Mouse (Mus musculus) hindbrain, embryonic 16.5 days (tissue): ENCODE data around the gene Dst. TPM values are rescaled to one million over a fixed set of nuclear protein-coding genes. Genes with fewer than 3 reads are reported as not detected.

Experiments
- ATAC-seq: fragments of 200-750 bp; cut with Nextera tagmentation; 2 replicates; pipeline ENCODE4 v1.8.0; 2017; ENCODE audit warnings: moderate TSS enrichment, moderate library complexity
- H3K27ac ChIP-seq: fragments of 300-500 bp; sonication (generic); 2 replicates; pipeline ENCODE4 v1.5.1; 2014; ENCODE audit warnings: low read depth, mild to moderate bottlenecking, control low read depth, low read length, moderate library complexity
- H3K27me3 ChIP-seq: fragments of 300-500 bp; sonication (generic); replicated peaks from 2 replicates; pipeline ENCODE4 v1.6.1; 2014; ENCODE audit warnings: low read length; ENCODE audit not compliant: control insufficient read depth, insufficient read depth
- H3K36me3 ChIP-seq: fragments of 300-500 bp; sonication (generic); 2 replicates; pipeline ENCODE4 v1.6.1; 2014; ENCODE audit warnings: mild to moderate bottlenecking, low read length, moderate library complexity, mixed read lengths; ENCODE audit not compliant: control insufficient read depth, insufficient read depth
- H3K4me1 ChIP-seq: fragments of 300-500 bp; sonication (generic); 2 replicates; pipeline ENCODE4 v1.6.1; 2014; ENCODE audit warnings: low read depth, low read length; ENCODE audit not compliant: control insufficient read depth, insufficient read depth
- H3K4me2 ChIP-seq: fragments of 300-500 bp; sonication (generic); 2 replicates; pipeline ENCODE4 v1.6.1; 2014; ENCODE audit warnings: mild to moderate bottlenecking, low read length, control low read depth, moderate library complexity
- H3K4me3 ChIP-seq: fragments of 300-500 bp; sonication (generic); 2 replicates; pipeline ENCODE4 v1.5.1; 2014; ENCODE audit warnings: mild to moderate bottlenecking, low read length, control low read depth, moderate library complexity
- H3K9ac ChIP-seq: fragments of 300-500 bp; sonication (generic); 2 replicates; pipeline ENCODE4 v1.6.1; 2014; ENCODE audit warnings: low read depth, mild to moderate bottlenecking, control low read depth, low read length, moderate library complexity
- H3K9me3 ChIP-seq: fragments of 300-500 bp; sonication (generic); 2 replicates; pipeline ENCODE4 v1.6.1; 2014; ENCODE audit warnings: mild to moderate bottlenecking, low read length, moderate library complexity; ENCODE audit not compliant: control insufficient read depth
- WGBS: fragments of 180-500 bp; shearing (Covaris S2); extraction: QIAGEN DNeasy Blood & Tissue Kit; methylation state at CpG from one replicate; pipeline ENCODE4 v1.1.7; 2014; 5-methylcytosine and 5-hydroxymethylcytosine counted together
- polyA plus RNA-seq: library from polyadenylated mRNA; unstranded; fragments of >200 nt; fragmentation: Nextera tagmentation; extraction: Ambion mirVana; gene quantifications from 2 replicates; pipeline ENCODE4 v1.2.1, GENCODE M21; 2015

The Dst gene
- polyA plus RNA-seq, 1 experiment from 2014 or later: 38.3 TPM

DNA sequence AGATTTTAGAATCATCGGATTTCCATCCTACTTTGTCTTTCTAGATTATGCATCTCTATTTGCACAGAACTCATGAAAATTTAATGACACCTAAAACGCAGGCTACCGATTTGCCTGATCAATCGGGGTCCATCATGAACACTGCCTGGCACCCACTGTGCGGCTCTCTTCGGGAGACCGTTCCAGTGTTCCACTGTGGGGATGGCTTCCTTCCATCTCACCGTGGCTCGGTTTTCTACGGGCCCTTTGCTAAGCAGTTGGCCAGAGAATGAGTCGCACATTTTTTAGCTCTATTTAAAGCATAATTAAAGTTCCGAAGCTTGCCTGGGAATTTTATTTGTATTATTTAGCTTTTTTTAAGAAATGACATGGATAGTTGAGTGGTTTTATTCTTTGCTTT lies 72.4 kb downstream of the Dst start:
- H3K27ac ChIP-seq: no peak overlapping the region
- no peak overlapping the region for H3K4me3 ChIP-seq
- WGBS: 63% methylated on average over 12 of the region's 12 CpGs
- H3K4me2 ChIP-seq: no peak overlapping the region
- H3K27me3 ChIP-seq: no peaks in the 10 kb centered on the region
- no peak overlapping the region for H3K9ac ChIP-seq
- H3K9me3 ChIP-seq: no peaks in the 10 kb centered on the region
- H3K36me3 ChIP-seq: no peaks in the 10 kb centered on the region
- no peaks in the 10 kb centered on the region for H3K4me1 ChIP-seq
- ATAC-seq: no peak

DNA sequence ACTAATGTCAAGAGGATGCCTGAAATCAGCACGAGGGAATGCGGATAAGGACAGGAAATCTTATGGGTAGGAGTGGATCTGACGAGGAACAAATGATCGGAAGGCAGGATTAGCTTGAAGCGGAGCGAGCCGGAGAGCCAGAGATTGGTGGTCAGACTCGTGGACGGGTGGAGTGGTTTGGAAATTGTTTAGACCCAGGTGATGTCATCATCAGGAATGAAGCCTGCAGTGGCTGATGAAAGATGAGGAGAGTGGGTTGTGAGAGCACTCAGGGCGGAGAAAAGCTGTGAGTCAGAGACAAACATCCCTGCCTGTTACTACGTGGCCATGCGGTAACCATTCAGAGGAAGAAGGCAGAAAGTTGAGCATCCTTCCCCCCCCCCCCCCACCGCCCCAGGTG lies 81.6 kb downstream of the Dst start:
- Histone ChIP-seq H3K4me1 (no peaks in the 10 kb centered on the region), H3K9me3 (peaks cover 3% of the 10 kb centered on the region; the same call in 1 of the 2 replicates), H3K4me3 (no peak overlapping the region), H3K27me3 (no peaks in the 10 kb centered on the region), H3K4me2 (no peak overlapping the region), H3K36me3 (no peaks in the 10 kb centered on the region), H3K27ac (no peak overlapping the region), H3K9ac (no peak overlapping the region)
- WGBS: 93% methylated on average over 13 of the region's 13 CpGs
- ATAC-seq: peak; percentile 9; the same call in 1 of the 2 replicates

DNA sequence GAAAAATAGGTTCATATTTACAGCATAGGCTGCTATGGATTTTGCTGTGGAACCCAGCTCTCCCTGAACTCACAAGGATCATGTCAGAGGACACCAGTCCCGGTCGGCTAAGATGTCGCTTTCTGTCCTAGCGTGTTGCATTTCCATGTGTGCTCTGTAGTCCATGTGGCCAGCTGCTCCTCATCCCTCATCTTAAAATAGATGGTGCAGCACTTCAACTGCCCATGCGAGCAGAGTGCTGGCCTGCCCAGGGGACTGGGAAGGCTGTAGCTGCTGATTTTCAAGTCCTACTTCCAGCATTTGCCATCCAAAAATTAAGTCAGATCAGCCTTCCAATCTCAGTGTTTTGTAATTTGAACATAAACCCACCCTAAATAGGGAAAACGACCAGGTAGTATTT lies 83.0 kb downstream of the Dst start:
- Histone ChIP-seq H3K4me1 (no peaks in the 10 kb centered on the region), H3K4me2 (no peak overlapping the region), H3K9me3 (peaks cover 1% of the 10 kb centered on the region; the same call in 1 of the 2 replicates), H3K27me3 (no peaks in the 10 kb centered on the region), H3K27ac (no peak overlapping the region), H3K9ac (no peak overlapping the region), H3K36me3 (no peaks in the 10 kb centered on the region), H3K4me3 (no peak overlapping the region)
- 85% methylated on average over 6 of the region's 6 CpGs for whole genome bisulfite sequencing
- no peak for ATAC-seq

DNA sequence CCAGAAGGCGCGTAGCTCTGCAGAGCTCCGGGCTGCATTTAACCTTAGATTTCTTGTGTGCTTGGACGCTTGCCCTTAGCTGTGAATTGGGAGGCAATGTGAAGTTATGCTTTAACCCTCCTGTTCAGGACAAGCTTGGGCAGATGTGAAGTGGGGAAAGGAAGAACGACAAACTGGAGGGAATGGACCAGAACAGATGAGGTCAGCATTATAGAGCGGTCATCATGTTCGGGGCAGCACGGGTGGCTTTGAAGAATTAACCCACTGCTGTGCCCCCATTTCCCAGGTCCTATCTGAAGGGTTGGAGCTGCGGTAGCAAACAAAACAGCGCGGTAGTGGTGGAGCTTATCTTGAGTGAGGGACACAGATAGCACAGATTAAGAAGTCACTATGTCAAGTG lies 84.8 kb downstream of the Dst start:
- Histone ChIP-seq H3K4me2 (no peak overlapping the region), H3K27me3 (no peaks in the 10 kb centered on the region), H3K9me3 (no peaks in the 10 kb centered on the region), H3K36me3 (no peaks in the 10 kb centered on the region), H3K9ac (no peak overlapping the region), H3K27ac (no peak overlapping the region), H3K4me3 (no peak overlapping the region), H3K4me1 (no peaks in the 10 kb centered on the region)
- WGBS: 88% methylated on average over 11 of the region's 11 CpGs
- no peak for ATAC-seq

DNA sequence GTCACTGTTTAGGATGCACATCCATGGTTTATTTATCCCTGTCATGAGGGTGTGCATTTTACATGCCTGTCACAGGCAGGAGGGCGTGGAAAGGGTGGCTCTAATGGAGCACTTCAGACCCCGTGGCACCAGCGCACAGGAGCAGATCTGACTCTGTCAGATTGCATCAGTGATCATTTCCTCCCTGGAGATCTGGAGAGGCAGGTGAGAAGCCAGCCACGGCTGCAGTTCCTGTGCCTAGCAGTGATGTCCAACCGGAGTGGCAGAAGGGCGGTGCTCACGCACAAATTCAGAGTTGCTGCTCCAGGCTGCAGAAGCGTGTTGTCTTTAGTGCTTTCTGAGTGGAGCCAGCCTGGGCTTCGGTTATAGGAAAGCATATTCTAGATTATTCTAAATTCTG lies 86.2 kb downstream of the Dst start:
- no peak for ATAC-seq
- Histone ChIP-seq H3K4me3 (no peak overlapping the region), H3K9me3 (no peaks in the 10 kb centered on the region), H3K27ac (no peak overlapping the region), H3K36me3 (no peaks in the 10 kb centered on the region), H3K4me1 (no peaks in the 10 kb centered on the region), H3K27me3 (no peaks in the 10 kb centered on the region), H3K4me2 (no peak overlapping the region), H3K9ac (no peak overlapping the region)
- WGBS: 66% methylated on average over 9 of the region's 9 CpGs

DNA sequence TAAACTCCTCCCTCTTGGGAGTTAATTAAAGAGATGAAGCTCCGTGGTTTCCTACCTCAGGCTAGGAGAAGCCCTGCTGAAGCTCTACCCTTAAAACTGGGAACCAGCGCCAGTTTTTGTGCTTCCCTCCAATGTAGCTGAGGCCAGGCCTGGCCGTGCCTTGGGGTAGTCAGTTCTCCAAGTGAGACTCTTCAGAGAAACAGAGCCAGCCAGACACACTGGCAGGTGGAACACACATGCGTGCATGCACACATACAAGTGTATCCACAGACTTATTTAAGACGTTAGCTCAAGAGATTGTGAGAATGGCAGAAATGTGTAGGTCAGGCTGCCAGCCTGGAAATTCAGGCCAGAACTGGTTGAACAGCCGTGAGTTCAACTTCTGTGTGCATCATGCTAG lies 87.4 kb downstream of the Dst start:
- Histone ChIP-seq H3K9ac (no peak overlapping the region), H3K4me2 (no peak overlapping the region), H3K4me3 (no peak overlapping the region), H3K4me1 (no peaks in the 10 kb centered on the region), H3K27me3 (no peaks in the 10 kb centered on the region), H3K27ac (no peak overlapping the region), H3K9me3 (no peaks in the 10 kb centered on the region), H3K36me3 (no peaks in the 10 kb centered on the region)
- ATAC-seq: no peak
- WGBS: 91% methylated on average over 6 of the region's 6 CpGs

DNA sequence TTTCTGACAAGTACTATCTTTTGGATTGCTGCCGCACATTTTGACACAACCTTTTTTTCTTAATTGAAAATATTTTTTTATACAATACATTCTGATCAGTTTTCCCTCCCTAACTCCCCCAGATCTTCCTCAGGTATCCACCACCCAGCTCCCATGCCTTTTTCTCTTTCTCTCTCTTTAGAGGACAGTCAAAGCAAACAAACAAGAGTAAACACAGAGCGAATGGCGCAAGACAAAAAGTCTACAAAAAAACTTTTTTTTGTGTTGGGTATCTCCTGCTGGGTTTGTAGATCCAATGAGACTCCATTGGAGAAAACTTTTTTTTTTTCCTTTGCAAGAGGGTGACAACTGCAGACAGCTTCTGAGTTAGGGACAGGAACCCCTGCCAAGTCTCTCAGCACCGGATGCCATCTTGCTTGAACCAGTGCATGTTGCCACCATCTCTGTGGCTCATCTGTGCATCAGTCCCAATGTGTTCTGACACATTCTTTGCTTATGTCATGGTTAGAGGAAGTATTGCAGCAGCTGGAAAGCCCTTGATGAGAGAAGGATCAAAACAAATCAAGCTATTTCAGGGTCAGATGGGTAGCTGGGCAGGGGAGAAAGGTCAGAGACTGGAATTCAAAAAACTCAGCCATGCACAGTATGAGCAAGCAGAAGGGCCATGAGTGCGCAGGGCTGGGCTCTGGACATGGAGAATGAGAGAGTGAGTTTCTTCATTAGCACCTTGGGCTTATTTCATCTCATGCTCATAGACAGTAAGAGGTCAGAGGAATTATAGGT lies 88.3 kb downstream of the Dst start:
- Histone ChIP-seq H3K27ac (no peak overlapping the region), H3K27me3 (no peaks in the 10 kb centered on the region), H3K36me3 (no peaks in the 10 kb centered on the region), H3K4me1 (no peaks in the 10 kb centered on the region), H3K4me2 (no peak overlapping the region), H3K9me3 (no peaks in the 10 kb centered on the region), H3K9ac (no peak overlapping the region), H3K4me3 (no peak overlapping the region)
- ATAC-seq: no peak
- 75% methylated on average over 5 of the region's 5 CpGs for WGBS

DNA sequence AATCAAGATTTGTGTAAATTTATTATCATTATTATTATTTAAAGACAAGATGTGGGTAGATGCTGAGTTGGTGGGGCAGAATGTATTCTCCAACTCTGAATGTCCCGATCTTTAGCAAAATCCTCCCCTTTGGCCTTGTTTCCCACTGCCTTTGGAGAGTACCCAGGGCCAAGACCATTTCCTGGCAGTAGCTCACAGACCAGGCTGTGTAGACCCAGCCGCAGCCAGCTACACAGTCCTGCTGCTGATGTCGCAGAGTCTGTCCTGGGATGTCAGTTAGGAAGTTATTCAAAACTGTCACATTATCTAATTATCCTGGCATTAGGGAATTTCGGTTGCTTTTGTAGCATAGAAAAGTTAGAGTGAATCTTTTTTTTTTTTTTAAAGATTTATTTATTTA lies 94.3 kb downstream of the Dst start:
- WGBS: 87% methylated on average over 4 of the region's 4 CpGs

DNA sequence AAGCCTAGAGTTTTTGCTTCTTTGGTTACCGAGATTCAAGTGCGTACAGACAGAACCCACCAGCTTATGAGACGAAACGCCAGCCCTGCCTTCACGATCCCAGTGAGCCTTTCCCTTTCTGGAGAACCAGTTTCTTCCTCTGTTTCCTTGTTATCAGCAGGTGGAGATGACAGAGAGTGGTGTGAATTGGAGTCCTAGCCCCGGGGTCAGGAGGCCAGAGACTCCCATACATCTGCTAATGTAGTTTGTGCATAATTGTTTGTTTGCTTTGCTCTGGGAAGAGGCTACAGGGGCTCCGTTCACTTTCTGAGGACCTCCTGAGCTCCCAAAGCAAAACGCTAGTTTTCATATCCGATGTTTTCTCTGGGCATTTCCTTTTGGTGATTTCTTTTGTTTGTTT lies 94.9 kb downstream of the Dst start:
- Histone ChIP-seq H3K4me1 (peaks cover 23% of the 10 kb centered on the region), H3K27me3 (no peaks in the 10 kb centered on the region), H3K4me3 (no peak overlapping the region), H3K36me3 (no peaks in the 10 kb centered on the region), H3K27ac (no peak overlapping the region), H3K9me3 (no peaks in the 10 kb centered on the region), H3K9ac (no peak overlapping the region), H3K4me2 (no peak overlapping the region)
- WGBS: 38% methylated on average over 9 of the region's 9 CpGs
- ATAC-seq: no peak

More for the DNA sequence above, 94.3 kb downstream of the Dst start:
- peaks cover 17% of the 10 kb centered on the region for H3K4me1 ChIP-seq
- no peak for ATAC-seq
- H3K36me3 ChIP-seq: no peaks in the 10 kb centered on the region
- H3K4me2 ChIP-seq: no peak overlapping the region
- H3K4me3 ChIP-seq: no peak overlapping the region
- H3K27me3 ChIP-seq: no peaks in the 10 kb centered on the region
- H3K27ac ChIP-seq: no peak overlapping the region
- no peak overlapping the region for H3K9ac ChIP-seq
- H3K9me3 ChIP-seq: no peaks in the 10 kb centered on the region
